Mouse (Mus musculus) ES-Bruce4 (cell line): ENCODE results near the gene Ufd1. TPM values are rescaled to one million over a fixed set of nuclear protein-coding genes. Genes with fewer than 3 reads are reported as not detected.

Experiments
- H3K27ac ChIP-seq: 2 replicates; pipeline ENCODE4 v1.5.1; 2012; ENCODE audit warnings: low read length, inconsistent platforms; ENCODE audit not compliant: insufficient read depth
- H3K27me3 ChIP-seq: 2 replicates; pipeline ENCODE4 v1.6.1; 2012; ENCODE audit warnings: mild to moderate bottlenecking, low read length, inconsistent platforms; ENCODE audit not compliant: control insufficient read depth, poor library complexity, insufficient read depth, severe bottlenecking
- H3K36me3 ChIP-seq: 2 replicates; pipeline ENCODE4 v1.6.1; 2012; ENCODE audit warnings: inconsistent platforms, mild to moderate bottlenecking, low read length, moderate library complexity; ENCODE audit not compliant: control insufficient read depth, poor library complexity, insufficient read depth, severe bottlenecking
- H3K4me1 ChIP-seq: one replicate; pipeline ENCODE4 v1.8.1; 2011; ENCODE audit warnings: low read length; ENCODE audit not compliant: control insufficient read depth, insufficient read depth
- H3K4me3 ChIP-seq: 2 replicates; pipeline ENCODE4 v1.5.1; 2011; ENCODE audit warnings: low read depth, mild to moderate bottlenecking, low read length
- H3K9ac ChIP-seq: 2 replicates; pipeline ENCODE4 v1.6.1; 2012; ENCODE audit warnings: low read depth, mild to moderate bottlenecking, inconsistent platforms; ENCODE audit not compliant: poor library complexity, severe bottlenecking
- H3K9me3 ChIP-seq: replicated peaks from 2 replicates; pipeline ENCODE4 v1.6.1; 2012; ENCODE audit warnings: mild to moderate bottlenecking, low read length, inconsistent platforms; ENCODE audit not compliant: control insufficient read depth, poor library complexity, insufficient read depth, severe bottlenecking
- CTCF ChIP-seq: IDR thresholded peaks from one replicate; pipeline ENCODE4 v1.8.1; 2011; ENCODE audit warnings: low read depth, low read length
- EP300 ChIP-seq: IDR thresholded peaks from 2 replicates; pipeline ENCODE4 v1.6.1; 2011; ENCODE audit warnings: low read depth, low read length; ENCODE audit not compliant: insufficient read depth
- POLR2A ChIP-seq: IDR thresholded peaks from one replicate; pipeline ENCODE4 v1.8.1; 2011; ENCODE audit warnings: low read length; ENCODE audit not compliant: insufficient read depth
- polyA plus RNA-seq: library from polyadenylated mRNA; stranded (reverse); fragments of >200 nt; gene quantifications from 2 replicates; pipeline ENCODE4 v1.2.4, GENCODE M21; 2011; ENCODE audit warnings: low read depth; ENCODE audit not compliant: missing spikeins, insufficient read depth, insufficient read length

Gene Ufd1
- polyA plus RNA-seq = 67.2 and 67.3 TPM in 2 replicates

- Histone ChIP-seq H3K4me3 (peak within 1 kb of the TSS; percentile 84), H3K9me3 (no peaks in the 10 kb centered on the region), H3K4me1 (no peaks in the 10 kb centered on the region), H3K27ac (no peak within 1 kb of the TSS), H3K36me3 (peaks cover 21% of the 10 kb centered on the region), H3K27me3 (no peaks in the 10 kb centered on the region), H3K9ac (peak within 1 kb of the TSS; percentile 83)
- peak; percentile 83 for TF ChIP-seq POLR2A
- TF ChIP-seq CTCF = no peak
Measured at GRCm38 (mm10) chr16:18811468-18812384, at the start of gene Ufd1, which contains the start of gene Cdc45. Ufd1 (plus strand) TSS chr16:18811779. Cdc45 (minus strand) TSS chr16:18811987.

GRCm38 (mm10) chr16:18762960-18763359 is 48.6 kb upstream of the Ufd1 start:
- Histone ChIP-seq H3K4me1 (no peaks in the 10 kb centered on the region), H3K4me3 (no peak overlapping the region), H3K9me3 (no peaks in the 10 kb centered on the region), H3K36me3 (no peaks in the 10 kb centered on the region), H3K9ac (no peak overlapping the region), H3K27me3 (no peaks in the 10 kb centered on the region), H3K27ac (no peak overlapping the region)
- TF ChIP-seq POLR2A (no peak), EP300 (no peak), CTCF (no peak)

- Histone ChIP-seq H3K4me3 (no peak overlapping the region), H3K27me3 (no peaks in the 10 kb centered on the region), H3K9ac (no peak overlapping the region), H3K27ac (no peak overlapping the region), H3K36me3 (no peaks in the 10 kb centered on the region), H3K4me1 (no peaks in the 10 kb centered on the region), H3K9me3 (no peaks in the 10 kb centered on the region)
- TF ChIP-seq EP300 = no peak
- TF ChIP-seq POLR2A = no peak
- no peak for TF ChIP-seq CTCF
Measured at GRCm38 (mm10) chr16:18766390-18766789, 45.2 kb upstream of the Ufd1 start.

GRCm38 (mm10) chr16:18769501-18769900 is 42.1 kb upstream of the Ufd1 start:
- Histone ChIP-seq H3K27me3 (no peaks in the 10 kb centered on the region), H3K9me3 (no peaks in the 10 kb centered on the region), H3K4me1 (no peaks in the 10 kb centered on the region), H3K36me3 (no peaks in the 10 kb centered on the region), H3K27ac (no peak overlapping the region), H3K4me3 (no peak overlapping the region), H3K9ac (no peak overlapping the region)
- TF ChIP-seq CTCF = no peak
- no peak for TF ChIP-seq EP300
- TF ChIP-seq POLR2A = no peak

- TF ChIP-seq EP300 (no peak), CTCF (no peak), POLR2A (no peak)
- H3K4me3 ChIP-seq = no peak overlapping the region
- no peaks in the 10 kb centered on the region for H3K9me3 ChIP-seq
- no peak overlapping the region for H3K27ac ChIP-seq
- no peaks in the 10 kb centered on the region for H3K27me3 ChIP-seq
- no peak overlapping the region for H3K9ac ChIP-seq
- H3K4me1 ChIP-seq = no peaks in the 10 kb centered on the region
- no peaks in the 10 kb centered on the region for H3K36me3 ChIP-seq
Measured at GRCm38 (mm10) chr16:18773936-18774335, 37.6 kb upstream of the Ufd1 start.
